Mouse (Mus musculus): ENCODE data around the gene Gm20767.
"Not testable (repeated sequence)": the region's sequence is repeated elsewhere in the genome, so short reads cannot be mapped to it uniquely, and the experiment has no call there.

The Gm20767 gene

DNA sequence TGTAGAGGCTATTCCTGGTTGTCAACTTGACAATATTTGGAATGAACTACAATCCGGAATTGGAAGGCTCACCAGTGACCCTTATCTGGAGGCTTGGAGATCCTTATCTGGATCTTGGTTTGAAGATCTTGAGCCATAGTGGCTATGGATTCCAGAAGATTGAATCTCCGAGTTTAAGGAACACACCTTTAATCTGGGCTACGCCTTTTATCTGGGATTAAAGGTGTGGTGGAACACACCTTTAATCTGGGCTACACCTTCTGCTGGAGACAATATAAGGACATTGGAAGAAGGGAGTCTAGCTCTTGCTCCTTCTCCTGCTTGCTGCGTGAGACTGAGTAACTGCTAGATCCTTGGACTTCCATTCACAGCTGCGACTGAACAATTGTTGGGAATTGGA, at the start of gene Gm20767:
Gene Gm20767 (plus strand): TSS at position 301 of the 400 bp plus-strand sequence.
- DNase-seq, result not testable (repeated sequence)

DNA sequence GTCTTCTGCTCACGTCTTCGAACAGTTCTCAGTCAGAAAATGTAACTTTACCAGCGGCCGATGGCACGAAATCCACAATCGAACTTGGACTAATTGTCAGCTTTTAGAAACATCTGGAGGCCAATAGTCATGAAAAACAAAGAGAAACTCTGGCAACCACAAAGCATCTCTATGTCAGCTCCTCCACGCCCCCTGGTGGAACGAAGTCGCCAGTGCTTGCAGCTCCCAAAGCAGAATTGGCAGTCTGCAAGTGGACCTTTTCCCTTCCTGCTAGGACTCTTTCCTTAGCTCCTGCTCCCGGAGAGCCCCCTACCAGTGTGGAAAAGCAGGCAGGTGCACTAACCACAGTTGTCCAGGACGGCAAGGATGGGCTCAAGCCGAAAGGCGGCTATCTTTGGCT, 47.1 kb upstream of the Gm20767 start:
- not testable (repeated sequence) for DNase-seq

DNA sequence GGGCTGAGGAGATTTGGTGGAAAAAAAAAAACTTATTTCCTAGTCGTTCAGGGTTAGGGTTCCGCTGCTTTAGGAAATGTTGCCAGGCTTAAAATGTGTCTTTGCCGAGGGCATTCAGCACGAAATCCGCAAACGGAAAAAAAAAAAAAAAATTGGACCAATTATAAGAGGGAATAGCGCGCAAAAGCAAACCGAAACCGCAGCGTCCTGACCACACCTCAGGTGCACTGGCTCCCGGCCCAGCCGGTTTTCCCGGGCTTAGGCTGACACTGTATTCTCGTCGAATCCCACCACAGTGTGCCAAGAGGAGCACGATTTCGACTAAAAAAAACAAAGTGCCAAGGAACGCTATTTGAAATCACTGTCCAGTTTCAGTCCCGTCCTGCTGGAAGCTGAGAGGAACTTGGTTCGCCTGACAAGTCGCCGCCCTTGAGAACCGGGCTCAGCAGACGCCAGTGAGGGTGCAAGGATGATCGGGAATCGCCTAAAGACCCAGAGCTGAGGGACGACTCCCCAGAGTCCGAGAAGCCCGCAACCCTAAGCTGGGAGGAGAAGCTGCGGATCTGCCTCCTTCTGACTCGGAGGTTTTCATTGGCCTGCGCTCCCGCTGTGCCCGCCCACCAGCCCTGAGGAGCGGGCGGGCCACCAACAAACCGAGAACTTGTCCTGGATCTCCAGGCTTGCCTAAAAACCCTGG, 43.7 kb upstream of the Gm20767 start:
- not testable (repeated sequence) for DNase-seq

DNA sequence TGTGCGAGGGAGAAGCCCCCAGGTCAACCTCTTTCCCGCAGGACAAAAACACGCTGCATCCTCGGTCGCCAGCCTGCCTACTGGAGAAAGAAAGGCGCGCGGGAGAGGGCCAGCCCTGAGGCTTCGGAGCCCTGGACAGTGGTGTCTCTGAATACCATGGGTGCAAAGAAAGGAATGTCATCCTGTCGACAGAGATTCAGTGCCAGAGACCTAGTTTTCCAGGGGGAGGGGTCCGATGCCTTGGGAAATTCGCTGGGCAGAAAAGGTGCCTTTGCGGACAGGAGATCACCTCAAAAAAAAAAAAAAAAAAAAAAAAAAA, 43.1 kb upstream of the Gm20767 start:
- not testable (repeated sequence) for DNase-seq

DNA sequence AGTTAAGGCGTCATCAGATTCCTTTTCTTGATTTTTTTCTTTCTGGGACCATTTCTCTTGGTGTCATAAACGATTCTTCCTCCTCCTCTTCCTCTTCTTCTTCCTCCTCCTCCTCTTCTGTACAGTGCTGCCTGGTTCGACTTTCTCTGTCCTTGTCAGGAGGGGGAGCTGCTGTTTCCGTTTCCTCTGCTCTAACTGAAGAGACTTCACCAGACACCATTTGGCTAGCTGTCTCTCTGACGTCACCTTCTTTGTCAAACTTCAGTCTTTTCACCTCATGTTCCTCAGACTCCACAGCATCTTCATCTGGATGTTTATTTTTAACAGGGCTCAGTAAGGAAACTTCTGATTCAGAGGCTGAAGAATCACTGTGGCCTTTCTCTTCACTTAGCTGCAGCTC, 40.7 kb upstream of the Gm20767 start:
- DNase-seq, result not testable (repeated sequence)

DNA sequence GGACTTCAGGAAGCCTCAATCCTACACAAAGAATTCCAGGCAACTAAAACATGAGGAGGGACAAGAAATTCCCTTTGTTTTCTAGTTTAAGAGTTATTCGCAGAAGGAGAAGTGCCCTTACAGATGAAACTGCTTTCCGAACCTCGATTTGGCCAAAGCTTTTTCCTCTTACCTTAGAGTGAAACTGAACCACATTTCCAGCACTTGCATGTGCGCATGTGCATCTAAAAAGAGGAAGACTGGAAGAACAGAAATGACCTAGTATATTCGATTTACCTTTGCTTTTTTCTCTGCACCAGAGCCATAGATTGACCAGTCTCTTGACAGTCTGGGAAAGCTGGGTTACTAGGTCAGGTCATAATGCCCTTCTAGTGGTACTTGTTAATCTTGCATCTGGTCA, 33.5 kb upstream of the Gm20767 start:
- not testable (repeated sequence) for DNase-seq

DNA sequence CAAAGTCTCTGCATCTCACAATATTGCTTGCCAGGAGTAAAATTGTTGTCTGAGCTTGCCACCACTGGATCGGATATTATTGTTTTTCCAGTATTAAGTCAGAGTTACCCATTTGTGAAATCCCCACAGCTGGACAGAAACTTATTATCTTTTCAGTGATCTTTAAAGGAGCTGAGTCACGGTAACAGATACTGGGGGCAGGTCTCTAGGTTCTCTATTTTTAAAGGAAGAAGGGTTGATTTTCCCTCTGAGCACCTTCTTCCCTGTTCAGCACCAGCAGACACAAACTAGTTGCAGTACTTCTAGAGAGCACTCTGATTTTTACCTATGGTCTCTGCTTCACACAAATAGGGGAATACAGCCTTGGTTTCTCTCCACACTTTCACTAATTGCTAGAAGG, 33.0 kb upstream of the Gm20767 start:
- not testable (repeated sequence) for DNase-seq

DNA sequence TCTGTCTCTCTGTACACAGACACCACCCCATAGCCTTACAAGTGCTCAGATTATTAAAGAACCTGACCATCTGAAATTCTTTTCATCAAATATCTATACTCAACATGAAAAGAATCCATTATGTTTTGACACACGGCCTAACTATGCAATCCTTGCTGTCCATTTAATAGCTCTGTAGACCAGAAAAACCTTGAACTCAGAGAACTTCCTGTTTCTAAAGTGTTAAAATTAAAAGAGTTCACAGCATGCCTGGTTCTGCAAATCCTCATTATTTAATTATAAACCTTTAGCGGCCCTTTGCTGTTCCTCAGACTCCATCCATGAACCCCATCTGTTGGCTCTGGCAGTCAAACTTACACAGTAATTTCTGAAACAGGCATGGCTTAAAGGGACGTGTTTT, 2.3 kb downstream of the Gm20767 start:
- not testable (repeated sequence) for DNase-seq

DNA sequence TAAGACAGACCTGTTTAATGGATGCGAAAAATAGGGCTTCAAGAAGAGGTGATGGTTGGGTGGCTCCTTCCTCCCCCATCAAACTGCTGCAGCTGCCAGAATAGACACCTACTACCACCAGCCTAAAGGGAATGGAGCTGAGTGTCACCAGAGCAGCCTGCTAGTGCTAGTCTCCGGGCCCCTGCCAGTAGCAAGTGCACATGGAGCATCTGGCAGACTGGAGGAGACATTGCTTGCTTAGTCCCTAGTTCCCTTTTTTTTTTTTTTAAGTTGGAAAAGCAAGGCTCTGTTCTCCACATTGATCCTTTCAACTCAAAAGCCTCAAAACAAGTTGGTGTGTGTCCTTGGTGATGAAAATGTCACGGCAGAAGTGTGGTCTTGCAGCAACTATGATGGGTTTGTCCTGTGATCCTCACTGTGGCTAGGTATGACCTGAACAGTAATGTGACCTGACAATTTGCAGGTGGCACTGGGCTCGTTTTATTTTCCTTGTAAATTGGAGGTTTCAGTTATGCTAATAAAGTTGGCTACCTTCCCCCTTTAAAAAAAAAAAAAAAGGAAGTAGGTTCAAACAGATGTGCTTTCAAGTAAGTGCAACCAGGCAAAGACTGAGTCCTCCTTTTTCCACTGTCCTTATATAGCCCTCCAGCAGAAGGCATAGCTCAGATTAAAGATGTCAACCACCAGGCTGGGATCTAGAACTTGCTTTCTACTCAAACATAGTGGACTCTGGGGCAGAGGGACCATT, 9.8 kb downstream of the Gm20767 start:
- DNase-seq, result not testable (repeated sequence)

DNA sequence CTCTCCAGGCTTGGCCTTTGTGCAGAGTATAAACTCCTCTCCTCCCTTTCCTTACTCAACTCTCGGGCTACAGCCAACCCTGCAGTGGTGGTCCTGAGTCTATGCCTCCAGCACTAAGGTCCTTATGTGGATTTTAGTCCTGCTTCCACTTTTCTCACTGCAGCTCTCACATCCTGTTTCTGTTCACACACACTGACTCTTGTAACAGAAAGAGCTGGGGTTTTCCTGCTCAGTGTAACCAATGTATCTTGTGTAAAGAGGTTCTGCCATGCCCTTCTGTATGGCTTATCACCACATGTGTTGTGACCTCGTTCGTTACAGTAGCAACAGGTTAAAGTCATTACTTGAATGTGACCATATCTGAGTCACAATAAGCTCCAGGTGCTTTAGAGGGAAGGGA, 10.5 kb downstream of the Gm20767 start:
- not testable (repeated sequence) for DNase-seq

DNA sequence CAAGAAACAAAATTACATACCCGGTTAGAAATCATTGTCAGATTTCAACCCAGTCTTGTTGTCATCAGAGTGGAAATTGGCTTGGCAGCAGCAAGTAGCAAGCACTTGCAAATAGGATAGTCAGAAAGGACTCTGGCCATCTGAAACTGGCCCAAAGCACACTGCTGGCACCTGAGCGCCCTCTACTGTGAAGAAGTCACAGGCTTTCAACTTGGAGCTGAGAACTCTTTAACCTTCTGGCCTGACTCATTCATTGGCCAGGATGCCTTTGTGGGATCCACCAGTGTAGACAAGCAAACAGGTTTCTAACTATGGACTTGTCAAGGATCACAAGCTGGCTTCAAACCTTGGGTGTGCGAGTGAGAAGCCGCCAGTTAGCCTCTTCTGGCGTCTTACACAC, 28.3 kb downstream of the Gm20767 start:
- DNase-seq, result not testable (repeated sequence)

DNA sequence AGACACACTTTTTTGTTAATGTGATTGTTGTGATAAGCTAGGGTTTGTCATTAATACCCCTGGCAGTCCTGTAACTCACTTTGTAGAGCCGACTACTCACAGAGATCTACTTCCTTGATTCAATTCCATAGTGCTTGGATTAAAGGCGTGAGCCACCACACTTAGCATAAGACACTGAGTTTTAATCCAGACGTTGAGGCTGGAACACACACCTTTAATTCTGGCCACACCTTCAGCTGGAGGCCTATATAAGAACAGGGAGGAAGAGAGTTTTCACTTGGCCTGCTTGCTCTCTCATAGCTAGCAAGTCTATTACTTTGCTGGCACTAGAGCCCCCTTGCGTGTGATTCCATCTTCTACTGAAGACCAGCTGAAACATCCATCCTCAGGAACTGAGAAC, 32.1 kb downstream of the Gm20767 start, which contains the start of gene Gm21818:
Gene Gm21818 (plus strand): TSS at position 301 of the 400 bp plus-strand sequence.
- DNase-seq, result not testable (repeated sequence)

DNA sequence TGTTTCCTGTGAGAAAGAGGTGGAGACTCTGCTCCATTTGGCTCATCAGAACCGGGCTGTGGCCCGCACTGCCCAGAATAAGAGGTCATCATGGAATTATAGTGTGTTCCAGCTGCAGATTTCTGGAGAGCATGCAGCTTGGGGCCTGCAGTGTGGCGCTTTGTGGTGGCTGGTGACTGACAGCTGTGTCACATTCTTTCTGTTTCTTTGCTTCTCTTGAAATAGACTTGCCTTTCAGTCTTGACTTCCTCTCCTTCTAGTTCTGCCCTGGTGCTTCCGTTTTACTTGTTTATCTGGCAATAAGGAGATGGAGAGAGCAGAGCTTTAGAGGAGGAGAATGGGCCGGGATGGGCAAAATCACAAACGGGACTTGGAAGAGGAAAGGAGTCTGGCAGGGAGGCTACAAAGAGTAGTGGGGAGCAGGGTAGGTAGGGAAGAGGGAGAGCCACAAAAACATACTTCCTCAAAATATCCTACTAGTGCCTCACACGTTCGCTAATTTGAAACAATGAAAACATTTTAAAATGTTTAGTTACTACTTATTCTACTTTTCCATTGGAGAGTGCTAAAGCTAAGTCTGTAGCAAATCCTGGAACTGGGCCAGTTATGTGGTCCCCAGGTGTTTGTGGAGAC, 56.3 kb downstream of the Gm20767 start:
- not testable (repeated sequence) for DNase-seq
